Mouse (Mus musculus): Measurements from ENCODE around the gene Cdipt.

The Cdipt gene

DNA sequence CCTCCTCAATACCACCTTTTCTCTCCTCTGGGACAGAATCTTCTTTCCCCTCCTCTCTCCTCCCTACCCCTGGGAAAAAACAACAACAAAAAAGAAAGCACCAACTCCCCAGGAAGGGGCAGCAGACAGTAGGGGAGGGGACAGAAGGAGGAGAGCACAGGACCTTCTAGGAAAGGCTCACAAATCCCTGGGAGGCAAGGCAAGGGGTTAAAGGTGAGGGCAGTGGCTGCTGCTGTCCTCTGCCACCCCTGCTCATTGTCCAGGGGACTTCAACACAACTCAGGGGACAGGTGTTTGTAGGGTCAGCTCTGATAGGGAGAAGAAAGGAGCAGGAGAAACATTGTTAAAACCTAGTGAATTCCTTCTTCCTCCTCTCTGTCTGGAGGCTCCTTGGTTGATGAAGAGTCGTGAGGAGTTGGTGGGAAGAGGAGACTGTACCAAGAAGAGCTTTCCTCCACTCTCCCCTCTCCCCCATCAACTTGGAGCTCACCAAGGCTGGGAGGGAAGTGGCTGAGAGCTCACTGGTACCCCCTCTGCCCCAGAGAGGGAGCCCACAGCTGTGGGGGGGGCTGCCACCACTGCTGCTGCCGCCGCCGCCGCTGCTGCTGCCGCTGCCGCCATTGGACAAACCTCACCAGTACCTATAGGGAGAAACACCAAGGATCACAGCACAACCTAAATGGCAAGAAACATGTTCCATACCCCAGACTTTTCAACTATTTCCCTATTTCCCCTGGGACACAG is 47.0 kb downstream of the Cdipt start:
- intact Hi-C loops (cut with DNase I) = no loop called here

DNA sequence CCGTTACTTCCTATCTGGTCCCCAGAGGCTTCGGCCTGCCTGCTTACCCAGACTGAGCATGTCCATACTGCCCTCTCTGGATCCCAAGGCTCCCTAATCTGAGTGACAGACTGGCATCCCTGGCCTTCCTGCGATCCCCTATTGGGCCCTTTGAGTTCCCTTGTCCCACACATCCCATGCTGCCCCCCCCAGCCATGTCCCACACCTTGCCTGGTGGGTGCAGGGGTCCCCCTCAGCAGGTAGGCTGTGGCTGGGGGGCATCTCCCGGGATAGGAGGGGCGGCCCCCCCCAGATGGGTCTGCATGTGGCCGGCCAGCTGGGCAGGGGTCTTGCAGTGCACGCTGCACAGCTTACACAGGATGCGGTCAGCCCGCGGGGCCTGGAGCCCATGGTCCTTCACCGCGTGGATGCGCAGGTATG is 47.6 kb downstream of the Cdipt start:
- intact Hi-C loops (cut with DNase I) = no loop called here

DNA sequence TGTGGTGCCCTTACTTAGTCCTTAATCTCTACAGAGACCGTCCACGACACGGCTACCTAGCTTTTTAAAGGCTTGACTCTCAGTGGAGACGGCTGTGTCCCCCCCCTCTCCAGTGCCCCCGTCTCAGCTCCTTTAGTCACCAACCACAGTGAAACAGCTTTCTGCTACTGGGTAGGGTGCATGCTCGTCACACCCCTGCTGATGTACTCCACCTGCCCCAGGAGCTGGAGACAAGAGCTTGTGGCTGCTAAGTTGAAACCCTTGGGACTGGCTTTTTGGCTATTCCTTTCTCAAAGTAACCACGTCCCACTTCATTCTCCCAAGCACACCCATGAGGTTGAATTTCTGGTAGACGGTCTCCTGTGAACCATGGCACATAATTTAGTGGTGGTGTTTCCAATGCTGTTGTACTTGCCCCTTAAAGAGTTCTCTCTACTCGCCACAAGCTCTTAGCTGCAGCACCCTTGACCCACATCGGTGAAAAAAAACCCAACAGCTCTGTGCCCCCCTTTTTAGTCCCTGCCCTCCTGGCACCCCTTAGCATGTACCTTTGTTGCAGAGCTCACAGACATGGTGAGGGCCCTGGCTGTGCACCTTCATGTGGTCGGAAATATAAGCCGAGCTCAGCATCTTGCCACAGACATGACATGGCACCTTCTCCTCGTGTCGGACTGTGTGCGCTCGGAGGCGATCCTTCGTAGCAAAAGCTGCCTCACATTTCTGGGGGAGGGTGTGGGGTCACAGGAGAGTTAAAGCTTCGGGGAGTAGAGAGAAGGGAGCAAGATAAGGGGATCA is 48.4 kb downstream of the Cdipt start:
- intact Hi-C loops (cut with DNase I) = no loop called here

DNA sequence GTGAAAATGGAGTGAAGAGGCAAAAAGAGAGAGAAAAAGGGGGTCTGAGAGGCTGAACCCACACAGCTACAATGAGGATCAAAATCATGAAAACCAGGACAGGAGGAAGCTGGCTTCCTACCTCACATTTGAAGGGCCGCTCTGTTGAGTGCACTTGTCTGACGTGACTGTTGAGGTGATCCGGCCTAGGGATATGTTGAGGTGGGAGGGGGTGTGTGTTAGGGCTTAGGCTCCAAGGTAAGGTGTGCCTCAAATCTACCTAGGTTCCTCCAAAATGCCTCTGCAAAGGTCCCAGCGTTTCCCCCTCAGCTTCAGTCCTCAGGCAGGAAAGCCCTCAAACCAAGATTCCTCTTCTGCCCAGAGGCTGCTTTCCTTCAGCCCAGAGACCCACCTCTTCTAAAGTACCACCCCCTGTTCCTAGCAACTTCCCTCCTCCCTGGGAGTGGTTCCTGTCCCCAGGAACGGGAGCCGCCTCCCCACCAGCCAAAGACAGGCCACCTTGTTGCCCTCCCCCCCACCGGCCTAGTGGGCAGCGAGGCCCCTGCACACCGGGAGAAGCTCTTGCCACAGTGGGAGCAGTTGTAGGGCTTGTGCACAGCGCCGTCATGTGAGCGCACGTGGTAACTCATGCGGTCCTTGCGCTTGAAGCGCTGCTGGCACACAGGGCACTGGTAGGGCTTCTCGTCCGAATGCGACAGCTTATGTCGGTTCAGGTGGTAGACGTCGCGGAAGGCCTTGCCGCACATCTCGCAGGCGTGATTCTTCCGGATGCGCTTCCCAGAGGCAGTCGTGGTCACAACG is 49.2 kb downstream of the Cdipt start:
- intact Hi-C loops (cut with DNase I) = loop anchor here (5.0 kb wide), 1 partner anchor 77 kb away; no protein-coding TSS in a partner anchor

DNA sequence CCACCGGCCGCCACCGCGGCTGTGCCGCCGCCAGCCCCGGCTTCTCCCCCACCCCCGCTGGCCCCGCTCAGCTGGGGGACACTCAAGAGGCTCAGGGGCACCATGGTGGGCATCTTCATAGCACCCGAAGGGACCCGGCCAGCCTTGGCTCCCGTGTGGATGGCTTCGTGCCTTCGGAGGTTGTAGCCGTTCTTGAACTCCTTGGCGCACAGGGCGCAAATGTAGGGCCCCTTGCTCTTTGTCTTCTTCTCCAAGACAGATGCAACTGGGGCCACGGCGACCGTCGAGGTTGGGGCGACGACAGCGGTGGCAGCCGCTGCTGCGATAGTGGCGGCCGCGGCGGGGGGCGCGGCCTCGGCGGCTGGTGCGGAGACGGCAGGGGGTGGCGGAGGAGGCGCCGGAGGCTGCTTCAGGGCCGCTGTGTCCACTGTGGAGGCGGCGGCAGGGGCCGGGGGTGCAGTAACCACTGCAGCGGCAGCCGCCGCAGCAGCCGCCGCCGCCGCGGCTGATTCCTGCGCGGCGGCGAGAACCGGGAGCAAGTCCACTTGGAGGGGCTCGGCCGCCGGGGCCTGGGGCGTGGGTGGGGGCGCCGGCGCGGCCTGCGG is 49.9 kb downstream of the Cdipt start:
- intact Hi-C loops (cut with DNase I) = loop anchor here (5.0 kb wide), 1 partner anchor 77 kb away; no protein-coding TSS in a partner anchor

DNA sequence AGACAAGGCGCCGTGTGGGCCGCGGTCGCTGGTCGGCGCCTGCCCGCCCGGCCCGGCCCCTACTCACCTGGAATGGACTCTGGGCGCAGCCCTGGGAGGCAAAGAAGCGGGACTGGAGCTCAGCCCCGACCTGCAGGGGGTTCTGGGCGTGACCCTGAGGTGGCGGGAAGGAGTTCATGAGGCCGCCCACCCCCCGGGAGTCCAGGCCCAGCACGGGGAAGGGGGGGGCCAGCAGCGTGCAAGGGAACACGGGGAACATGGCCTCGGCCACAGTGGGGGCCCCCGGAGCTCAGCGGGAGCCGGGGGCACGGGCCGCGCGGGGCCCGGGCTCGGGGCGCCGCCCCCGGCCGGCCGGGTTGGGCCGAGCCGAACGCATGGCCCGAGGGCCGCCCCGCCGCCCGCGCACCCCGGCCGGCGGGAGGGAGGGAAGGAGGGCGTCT is 50.5 kb downstream of the Cdipt start:
- intact Hi-C loops (cut with DNase I) = loop anchor here (5.0 kb wide), 1 partner anchor 76 kb away; no protein-coding TSS in a partner anchor

DNA sequence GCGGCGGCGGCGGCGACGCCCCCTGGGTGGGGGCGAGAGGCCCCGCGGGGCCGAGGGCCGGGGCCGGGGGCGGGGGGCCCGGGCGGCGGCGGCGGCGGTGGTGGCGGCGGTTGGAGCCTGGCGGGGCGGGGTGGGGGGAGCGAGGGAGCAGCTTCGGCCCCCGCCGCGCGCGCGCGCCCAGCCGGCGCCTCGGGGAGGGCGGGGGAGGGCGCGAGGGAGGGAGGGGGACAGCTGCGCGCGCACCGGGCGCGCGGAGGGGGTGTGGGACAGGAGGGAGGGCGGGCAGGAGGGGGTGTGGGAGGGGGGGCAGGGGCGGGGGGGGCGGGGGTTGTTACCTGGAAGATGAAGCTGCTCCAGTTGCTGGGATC is 50.9 kb downstream of the Cdipt start:
- intact Hi-C loops (cut with DNase I) = loop anchor here (5.0 kb wide), 1 partner anchor 76 kb away; no protein-coding TSS in a partner anchor

DNA sequence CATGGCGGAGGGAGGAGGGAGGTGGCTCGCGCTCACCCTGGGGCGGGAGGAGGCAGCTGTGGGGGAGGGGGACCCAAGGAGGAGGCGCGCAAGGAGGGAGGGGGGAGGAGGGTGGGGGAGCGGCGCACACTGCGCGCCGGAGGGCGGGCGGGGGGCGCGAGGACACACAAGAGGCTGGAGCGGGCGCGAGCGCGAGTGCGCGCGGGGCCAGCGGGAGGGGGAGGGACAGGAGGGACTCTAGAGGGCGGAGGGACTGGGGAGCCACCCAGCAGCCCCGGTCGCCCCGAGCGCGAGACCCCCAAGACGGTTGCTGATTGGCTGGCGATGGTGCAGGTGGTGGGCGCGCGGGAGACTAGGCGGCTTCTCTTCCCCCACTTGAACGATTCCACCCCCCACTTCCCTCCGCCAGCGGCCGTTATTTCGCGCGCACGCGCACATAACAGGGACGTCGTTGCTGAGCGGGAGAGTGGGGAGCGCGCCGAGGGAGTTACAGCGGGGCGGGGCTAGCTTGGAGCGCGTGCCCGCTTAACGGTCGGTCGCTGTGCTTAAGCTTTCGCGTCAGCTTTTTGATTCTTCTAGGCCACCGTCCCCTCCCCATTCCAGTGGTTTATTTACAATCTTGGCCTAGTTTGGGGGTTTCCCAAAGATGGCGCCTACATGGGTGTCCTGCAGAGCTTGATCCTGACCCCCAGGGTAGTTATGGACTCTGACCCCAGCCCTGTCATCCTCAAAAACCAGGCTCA is 51.4 kb downstream of the Cdipt start, which contains the start of gene Maz:
Gene Maz, minus strand, starts transcription at position 54 of the 743 bp plus-strand sequence.
- intact Hi-C loops (cut with DNase I) = loop anchor here (5.0 kb wide), 1 partner anchor 75 kb away; no protein-coding TSS in a partner anchor

DNA sequence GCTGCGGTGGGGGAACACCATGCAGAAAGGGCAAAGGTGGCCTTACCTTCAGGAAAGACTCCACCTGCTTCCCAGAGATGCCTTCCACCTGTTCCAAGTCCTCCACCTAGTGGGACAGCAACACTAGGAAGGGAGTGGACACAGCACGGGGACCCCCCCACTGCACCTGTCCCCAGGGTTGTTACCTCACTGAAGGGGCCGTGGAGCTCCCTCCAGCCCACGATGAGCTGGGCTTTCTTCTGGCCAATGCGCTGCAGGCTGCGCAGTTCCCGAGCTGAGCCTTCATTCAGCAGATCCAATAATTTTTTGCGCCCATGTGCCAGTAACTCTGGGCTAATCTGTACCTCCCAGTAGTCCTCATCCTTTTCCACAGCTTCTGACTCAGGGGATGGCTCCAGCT is 52.2 kb downstream of the Cdipt start:
- intact Hi-C loops (cut with DNase I) = loop anchor here (5.0 kb wide), 1 partner anchor 74 kb away; no protein-coding TSS in a partner anchor
